Mouse (Mus musculus): ENCODE results near the gene Igf2bp3. TPM values are rescaled to one million over a fixed set of nuclear protein-coding genes. Genes with fewer than 3 reads are reported as not detected.

Igf2bp3 gene
- polyA plus RNA-seq, 1 experiment from 2014 or later: 73.4 TPM

DNA sequence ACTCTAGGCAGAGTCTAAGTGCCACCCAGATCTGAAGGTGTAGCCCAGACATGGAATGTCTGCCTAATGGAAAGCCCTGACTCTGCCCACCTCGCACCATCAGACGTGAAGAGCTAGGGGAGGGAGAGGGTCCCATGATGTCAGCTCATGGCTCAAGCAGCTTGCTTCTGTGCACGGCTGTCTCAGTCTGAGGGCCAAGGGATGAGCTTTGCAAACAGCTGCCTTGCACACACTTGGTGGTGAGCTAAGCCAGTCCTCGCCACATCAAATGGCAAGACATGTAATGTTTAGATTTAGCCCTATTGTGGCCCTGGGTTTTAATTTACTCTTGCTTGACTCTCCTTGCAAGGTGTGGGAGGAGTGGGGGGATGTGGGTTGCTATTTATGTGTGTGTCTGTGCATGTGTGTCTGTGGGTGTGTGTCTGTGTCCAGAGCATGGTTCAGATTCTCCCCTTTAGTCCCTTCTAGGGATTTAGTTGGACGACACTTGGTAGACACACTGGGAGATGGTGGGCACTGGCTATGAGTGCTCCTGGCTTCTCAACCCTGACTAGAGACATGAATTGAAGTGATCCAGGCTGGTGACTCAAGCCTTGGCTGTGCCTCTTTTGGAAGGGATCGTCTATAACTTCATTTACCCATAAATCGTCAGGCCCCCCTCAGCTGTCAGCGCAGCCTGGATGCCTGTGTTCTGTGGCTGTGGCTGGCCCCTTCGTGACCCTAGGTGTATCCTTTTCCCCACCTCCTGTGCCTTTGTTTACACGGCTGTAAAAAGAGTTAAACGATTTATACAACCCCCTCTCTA is 10.4 kb upstream of the Igf2bp3 start:
- no peak overlapping the region for H3K4me2 ChIP-seq (replicated peaks; ENCODE audit: low read depth, low read length)
- ATAC-seq (ENCODE audit: low FRiP score, low TSS enrichment): 0 out of 2 replicates have a peak, but pooled peaks have one; percentile 4
- no peak overlapping the region for H3K9ac ChIP-seq (ENCODE audit: low read depth, low read length)
- H3K4me3 ChIP-seq (ENCODE audit: low read length): no peak overlapping the region
- H3K9me3 ChIP-seq (ENCODE audit: control insufficient read depth, low read length): no peaks in the 10 kb centered on the region
- 25% methylated on average over 11 of the region's 11 CpGs for WGBS
- no peaks in the 10 kb centered on the region for H3K27me3 ChIP-seq (ENCODE audit: control insufficient read depth, insufficient read depth, low read length)
- 0 out of 2 replicates have a peak, but pooled peaks cover 5% of the 10 kb centered on the region for H3K4me1 ChIP-seq (ENCODE audit: control insufficient read depth, insufficient read depth, low read length)
- H3K36me3 ChIP-seq (ENCODE audit: control insufficient read depth, insufficient read depth, low read length): no peaks in the 10 kb centered on the region
- H3K27ac ChIP-seq (ENCODE audit: low read depth, low read length): no peak overlapping the region

DNA sequence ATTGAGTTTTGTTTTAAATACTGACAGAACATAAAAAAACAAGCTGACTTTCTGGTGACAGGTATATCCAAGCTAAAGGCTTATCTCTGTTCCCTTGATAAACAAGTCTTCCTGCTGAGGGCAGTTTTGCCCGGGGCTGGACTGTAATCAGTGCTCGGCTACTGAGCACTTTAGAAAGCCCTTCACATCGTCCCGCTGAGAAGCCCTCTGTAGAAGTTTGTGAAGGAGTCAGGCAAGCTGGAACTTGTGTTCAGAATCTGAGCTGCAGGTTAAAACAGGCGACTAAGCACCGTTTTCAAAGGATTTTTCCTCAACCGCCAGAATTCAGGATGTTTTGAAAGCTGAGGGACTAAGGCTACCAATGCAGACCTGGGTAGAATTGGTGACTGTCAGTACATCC is 7.1 kb upstream of the Igf2bp3 start:
- Histone ChIP-seq H3K27ac (ENCODE audit: low read depth, low read length) (no peak overlapping the region), H3K4me2 (replicated peaks; ENCODE audit: low read depth, low read length) (no peak overlapping the region), H3K4me1 (ENCODE audit: control insufficient read depth, insufficient read depth, low read length) (0 out of 2 replicates have a peak, but pooled peaks cover 5% of the 10 kb centered on the region), H3K9ac (ENCODE audit: low read depth, low read length) (no peak overlapping the region), H3K4me3 (ENCODE audit: low read length) (no peak overlapping the region), H3K27me3 (ENCODE audit: control insufficient read depth, insufficient read depth, low read length) (0 out of 2 replicates have a peak, but pooled peaks cover 4% of the 10 kb centered on the region), H3K36me3 (ENCODE audit: control insufficient read depth, insufficient read depth, low read length) (no peaks in the 10 kb centered on the region), H3K9me3 (ENCODE audit: control insufficient read depth, low read length) (no peaks in the 10 kb centered on the region)
- WGBS: 7% methylated on average over 7 of the region's 7 CpGs
- ATAC-seq (ENCODE audit: low FRiP score, low TSS enrichment): no peak

DNA sequence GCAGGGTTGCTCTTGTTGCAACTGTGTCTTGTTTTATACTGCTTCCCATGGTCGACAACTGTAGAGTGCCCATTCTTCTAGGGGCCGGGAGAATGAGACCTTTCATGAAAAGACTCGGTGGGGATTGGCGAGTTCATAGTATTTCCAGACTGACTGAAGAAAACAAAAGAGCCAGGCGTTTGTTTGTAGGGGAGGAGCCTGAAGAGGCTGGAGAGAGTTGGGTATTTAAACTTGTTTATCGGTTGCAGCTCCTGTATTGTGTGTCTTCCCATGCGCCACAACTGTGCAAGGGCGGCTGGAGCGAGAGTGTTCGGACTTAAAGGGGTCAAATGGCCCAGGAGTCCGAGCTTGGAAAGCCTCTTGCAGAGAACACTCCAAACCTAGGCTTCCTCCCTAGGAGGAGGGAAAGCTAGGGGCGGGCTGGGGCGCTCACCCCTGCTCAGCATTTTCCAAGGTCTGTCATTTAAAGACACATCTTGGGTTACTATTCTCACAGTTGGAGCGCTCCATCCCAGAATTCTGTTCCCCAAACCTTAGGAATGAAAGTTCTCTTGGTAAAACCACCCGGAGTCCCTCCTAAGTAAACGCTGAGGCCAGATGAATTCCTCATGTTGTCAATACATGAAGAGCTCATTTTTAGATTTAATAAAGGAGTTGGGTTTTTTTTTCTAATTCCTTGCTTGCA is 5.3 kb upstream of the Igf2bp3 start:
- Histone ChIP-seq H3K4me2 (replicated peaks; ENCODE audit: low read depth, low read length) (peak overlapping the region; percentile 38), H3K4me1 (ENCODE audit: control insufficient read depth, insufficient read depth, low read length) (no peaks in the 10 kb centered on the region), H3K9ac (ENCODE audit: low read depth, low read length) (peak overlapping the region; percentile 34; the same call in 1 of the 2 replicates), H3K36me3 (ENCODE audit: control insufficient read depth, insufficient read depth, low read length) (no peaks in the 10 kb centered on the region), H3K9me3 (ENCODE audit: control insufficient read depth, low read length) (no peaks in the 10 kb centered on the region), H3K4me3 (ENCODE audit: low read length) (peak overlapping the region; percentile 20), H3K27ac (ENCODE audit: low read depth, low read length) (no peak overlapping the region), H3K27me3 (ENCODE audit: control insufficient read depth, insufficient read depth, low read length) (0 out of 2 replicates have a peak, but pooled peaks cover 4% of the 10 kb centered on the region)
- ATAC-seq (ENCODE audit: low FRiP score, low TSS enrichment): no peak
- WGBS: 5% methylated on average over 16 of the region's 16 CpGs

DNA sequence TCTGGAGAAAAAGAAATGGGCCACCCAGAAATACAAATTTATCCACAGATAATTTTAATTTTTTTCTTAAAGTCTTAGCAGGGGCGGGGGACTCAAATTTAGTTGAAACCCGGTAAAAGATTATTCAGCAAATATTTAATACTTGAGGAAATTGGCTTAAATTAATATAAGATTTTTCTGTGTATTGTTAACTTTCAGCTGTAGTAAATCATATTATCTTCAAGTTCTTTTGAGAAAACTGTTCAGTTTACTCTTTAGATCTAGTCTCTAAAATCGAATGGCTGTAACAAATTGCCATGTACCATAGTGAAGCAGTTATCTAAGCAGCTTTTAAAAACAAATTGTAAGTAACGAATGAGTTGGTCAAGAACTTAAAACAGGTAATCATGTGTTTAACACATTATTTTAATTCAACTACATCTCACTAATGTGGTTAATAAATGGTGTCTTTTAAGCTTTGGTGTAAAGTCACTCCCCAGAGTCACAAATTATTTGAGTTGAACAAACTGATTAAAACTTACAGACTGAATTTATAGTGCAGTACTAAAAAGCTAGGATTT is 4.3 kb upstream of the Igf2bp3 start:
- 0 out of 2 replicates have a peak, but pooled peaks cover 4% of the 10 kb centered on the region for H3K27me3 ChIP-seq (ENCODE audit: control insufficient read depth, insufficient read depth, low read length)
- H3K27ac ChIP-seq (ENCODE audit: low read depth, low read length): no peak overlapping the region
- no peaks in the 10 kb centered on the region for H3K9me3 ChIP-seq (ENCODE audit: control insufficient read depth, low read length)
- ATAC-seq (ENCODE audit: low FRiP score, low TSS enrichment): no peak
- WGBS: 18% methylated on average over 4 of the region's 4 CpGs
- no peak overlapping the region for H3K9ac ChIP-seq (ENCODE audit: low read depth, low read length)
- no peak overlapping the region for H3K4me2 ChIP-seq (replicated peaks; ENCODE audit: low read depth, low read length)
- no peak overlapping the region for H3K4me3 ChIP-seq (ENCODE audit: low read length)
- no peaks in the 10 kb centered on the region for H3K4me1 ChIP-seq (ENCODE audit: control insufficient read depth, insufficient read depth, low read length)
- H3K36me3 ChIP-seq (ENCODE audit: control insufficient read depth, insufficient read depth, low read length): no peaks in the 10 kb centered on the region

DNA sequence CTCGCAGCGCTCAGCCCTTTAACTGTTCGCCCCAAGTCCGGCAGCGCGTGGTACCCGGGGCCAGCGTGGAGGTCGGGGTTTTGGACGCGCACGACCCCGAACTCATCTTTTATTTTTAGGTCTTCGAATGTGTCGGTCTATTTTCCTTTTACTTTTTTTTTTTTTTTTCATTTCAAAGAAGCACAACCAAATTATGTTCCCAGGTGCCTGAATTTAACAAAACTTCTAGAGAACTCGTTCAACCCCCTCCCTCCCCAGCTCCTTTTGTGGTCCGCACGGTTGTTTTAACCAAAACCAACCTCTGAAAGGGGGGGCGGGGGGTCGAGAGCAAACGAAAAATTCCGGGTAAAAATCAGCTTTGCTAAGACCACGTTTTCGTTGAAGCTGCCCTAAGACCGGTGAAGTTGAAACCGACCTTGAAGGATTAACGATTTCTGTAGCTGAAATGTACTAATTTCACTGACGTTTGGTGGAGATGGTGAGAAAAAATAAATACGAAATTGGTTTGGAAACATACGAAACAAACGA is 3.6 kb upstream of the Igf2bp3 start:
- H3K9me3 ChIP-seq (ENCODE audit: control insufficient read depth, low read length): no peaks in the 10 kb centered on the region
- H3K4me1 ChIP-seq (ENCODE audit: control insufficient read depth, insufficient read depth, low read length): 0 out of 2 replicates have a peak, but pooled peaks cover under 1% of the 10 kb centered on the region
- peak overlapping the region; percentile 3; the same call in 1 of the 2 replicates for H3K9ac ChIP-seq (ENCODE audit: low read depth, low read length)
- under 1% methylated on average over 31 of the region's 31 CpGs for WGBS
- no peak overlapping the region for H3K27ac ChIP-seq (ENCODE audit: low read depth, low read length)
- peak overlapping the region; percentile 63 for H3K4me3 ChIP-seq (ENCODE audit: low read length)
- peak overlapping the region; percentile 86 for H3K4me2 ChIP-seq (replicated peaks; ENCODE audit: low read depth, low read length)
- no peak for ATAC-seq (ENCODE audit: low FRiP score, low TSS enrichment)
- H3K27me3 ChIP-seq (ENCODE audit: control insufficient read depth, insufficient read depth, low read length): 0 out of 2 replicates have a peak, but pooled peaks cover 4% of the 10 kb centered on the region
- H3K36me3 ChIP-seq (ENCODE audit: control insufficient read depth, insufficient read depth, low read length): no peaks in the 10 kb centered on the region

DNA sequence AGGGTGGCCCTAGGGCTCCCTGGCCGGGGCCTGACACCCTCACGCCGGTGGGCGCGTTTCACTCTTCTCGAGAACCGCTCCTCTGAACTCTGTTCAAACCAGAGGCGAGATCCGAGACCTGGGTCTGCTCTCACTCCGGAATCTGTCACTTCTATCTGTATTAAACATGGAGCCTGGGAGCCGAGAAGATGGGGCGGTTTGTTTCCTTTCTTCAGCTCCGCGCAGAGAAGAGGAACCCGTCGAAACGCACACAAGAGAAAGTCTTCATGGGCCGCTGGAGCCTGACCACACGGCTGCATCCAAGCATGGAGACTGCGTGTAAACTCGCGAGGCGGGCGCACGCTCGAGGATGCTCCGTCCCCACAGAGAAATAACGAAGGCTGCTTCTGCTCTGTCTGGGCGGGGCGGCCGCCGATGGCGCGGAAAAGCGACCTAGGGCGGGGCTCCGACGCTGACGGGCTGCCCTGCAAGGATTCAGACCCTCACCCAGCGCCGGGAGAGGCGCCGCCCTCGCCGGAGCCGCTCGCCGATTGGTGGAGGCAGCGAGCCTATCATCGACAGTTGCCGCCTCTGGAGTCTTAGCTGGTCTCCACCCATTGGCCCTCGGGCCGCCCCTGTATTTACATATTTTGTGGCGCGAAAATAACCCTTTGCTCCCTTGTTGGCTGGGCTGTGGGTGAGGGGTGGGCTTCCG is 3.0 kb upstream of the Igf2bp3 start:
- 0 out of 2 replicates have a peak, but pooled peaks cover 4% of the 10 kb centered on the region for H3K27me3 ChIP-seq (ENCODE audit: control insufficient read depth, insufficient read depth, low read length)
- H3K9me3 ChIP-seq (ENCODE audit: control insufficient read depth, low read length): no peaks in the 10 kb centered on the region
- peaks cover 6% of the 10 kb centered on the region for H3K4me1 ChIP-seq (ENCODE audit: control insufficient read depth, insufficient read depth, low read length)
- peak overlapping the region; percentile 86 for H3K4me2 ChIP-seq (replicated peaks; ENCODE audit: low read depth, low read length)
- peak overlapping the region; percentile 95 for H3K27ac ChIP-seq (ENCODE audit: low read depth, low read length)
- under 1% methylated on average over 56 of the region's 56 CpGs for WGBS
- peak; percentile 91 for ATAC-seq (ENCODE audit: low FRiP score, low TSS enrichment)
- H3K36me3 ChIP-seq (ENCODE audit: control insufficient read depth, insufficient read depth, low read length): no peaks in the 10 kb centered on the region
- peak overlapping the region; percentile 80 for H3K9ac ChIP-seq (ENCODE audit: low read depth, low read length)
- H3K4me3 ChIP-seq (ENCODE audit: low read length): peak overlapping the region; percentile 63

DNA sequence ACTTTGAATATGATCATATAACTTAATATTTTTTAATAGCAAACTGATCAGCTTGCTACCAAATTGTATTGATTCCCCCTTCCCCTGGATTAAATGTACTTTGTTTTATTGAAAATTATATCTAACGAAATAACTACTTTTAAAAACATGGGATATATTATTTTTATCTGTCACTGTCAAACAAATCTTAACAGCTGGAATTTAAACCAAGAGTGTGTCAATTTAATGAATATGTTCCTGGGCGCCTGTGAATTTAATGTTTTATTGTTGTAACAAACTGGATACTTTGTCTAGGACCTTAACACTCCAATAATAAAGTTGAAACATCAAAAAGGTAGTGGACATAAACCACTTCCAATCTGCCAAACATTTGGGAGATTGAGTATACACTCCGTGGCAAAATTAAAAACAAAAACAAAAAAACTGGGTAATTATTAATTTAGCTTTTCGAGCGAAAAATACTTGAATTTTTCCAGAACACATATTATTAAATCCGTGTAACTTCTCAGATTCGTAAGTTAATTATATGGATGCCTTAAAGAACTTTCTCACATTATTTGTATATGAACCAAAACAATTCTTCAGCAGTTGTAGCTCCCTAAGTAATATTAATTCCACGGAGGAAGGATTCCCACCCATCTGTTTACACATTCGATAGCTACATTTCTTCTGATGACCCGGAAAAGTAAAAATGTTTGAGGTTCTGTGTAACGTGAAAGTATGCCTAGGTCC is 2.2 kb upstream of the Igf2bp3 start:
- 3% methylated on average over 11 of the region's 11 CpGs for WGBS
- H3K27me3 ChIP-seq (ENCODE audit: control insufficient read depth, insufficient read depth, low read length): 0 out of 2 replicates have a peak, but pooled peaks cover 4% of the 10 kb centered on the region
- ATAC-seq (ENCODE audit: low FRiP score, low TSS enrichment): no peak

More for the DNA sequence above, 2.2 kb upstream of the Igf2bp3 start:
- Histone ChIP-seq H3K4me1 (ENCODE audit: control insufficient read depth, insufficient read depth, low read length) (peaks cover 14% of the 10 kb centered on the region), H3K4me3 (ENCODE audit: low read length) (peak overlapping the region; percentile 63), H3K36me3 (ENCODE audit: control insufficient read depth, insufficient read depth, low read length) (no peaks in the 10 kb centered on the region), H3K9me3 (ENCODE audit: control insufficient read depth, low read length) (no peaks in the 10 kb centered on the region), H3K9ac (ENCODE audit: low read depth, low read length) (peak overlapping the region; percentile 80), H3K27ac (ENCODE audit: low read depth, low read length) (peak overlapping the region; percentile 95), H3K4me2 (replicated peaks; ENCODE audit: low read depth, low read length) (peak overlapping the region; percentile 86)

All from kidney, embryonic 14.5 days (tissue).